Mouse (Mus musculus): ENCODE measurements around the gene Gnai2. TPM values are rescaled to one million over a fixed set of nuclear protein-coding genes. Genes with fewer than 3 reads are reported as not detected.
"Not testable (repeated sequence)": the region's sequence is repeated elsewhere in the genome, so short reads cannot be mapped to it uniquely, and the experiment has no call there.

Gnai2 gene
- total RNA-seq (2014; fragmentation: Nextera tagmentation) = 410 and 448 TPM in 2 replicates
- 395 and 452 TPM in 2 replicates for total RNA-seq (2017)

DNA sequence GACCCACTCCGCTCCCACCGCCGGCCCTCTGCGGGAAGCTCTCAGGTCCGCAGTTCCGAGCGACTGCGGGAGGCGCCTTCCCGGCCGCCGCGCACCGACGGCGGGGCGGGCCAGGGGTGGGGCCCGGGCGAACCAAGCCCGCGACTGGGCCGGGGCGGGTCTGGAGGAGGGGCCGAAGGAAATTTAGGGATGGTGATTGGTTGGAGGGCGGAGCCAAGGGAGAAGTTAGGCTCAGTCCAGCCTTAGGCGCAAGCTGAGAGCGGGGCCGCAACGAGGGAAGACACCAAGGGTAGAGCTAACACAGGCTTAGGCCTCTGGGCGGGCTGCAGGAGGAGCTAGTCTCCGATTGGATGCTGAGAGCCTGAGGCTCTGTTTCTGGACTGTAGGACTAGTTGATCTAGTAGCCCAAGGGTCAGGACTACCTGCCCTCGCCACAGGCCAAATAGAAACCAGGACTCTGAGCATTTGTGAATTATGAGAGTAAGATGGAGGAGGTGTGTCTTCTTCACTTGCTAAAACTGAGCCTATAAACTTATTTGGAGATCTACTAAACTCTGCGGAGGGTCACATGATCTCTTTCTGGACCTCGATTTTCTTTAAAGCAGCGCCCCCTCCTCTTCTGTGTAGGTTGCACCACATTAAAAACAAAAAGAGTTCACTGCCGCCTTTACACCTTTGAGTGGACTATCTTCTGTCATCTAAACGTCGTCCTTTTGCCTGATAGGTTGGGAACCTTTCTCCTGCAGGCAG is at the start of gene Gnai2:
Gene Gnai2, minus strand, starts transcription at position 89 of the 750 bp plus-strand sequence.
- peak; percentile 73 for ATAC-seq (replicated peaks; ENCODE audit: poor library complexity, severe bottlenecking)

DNA sequence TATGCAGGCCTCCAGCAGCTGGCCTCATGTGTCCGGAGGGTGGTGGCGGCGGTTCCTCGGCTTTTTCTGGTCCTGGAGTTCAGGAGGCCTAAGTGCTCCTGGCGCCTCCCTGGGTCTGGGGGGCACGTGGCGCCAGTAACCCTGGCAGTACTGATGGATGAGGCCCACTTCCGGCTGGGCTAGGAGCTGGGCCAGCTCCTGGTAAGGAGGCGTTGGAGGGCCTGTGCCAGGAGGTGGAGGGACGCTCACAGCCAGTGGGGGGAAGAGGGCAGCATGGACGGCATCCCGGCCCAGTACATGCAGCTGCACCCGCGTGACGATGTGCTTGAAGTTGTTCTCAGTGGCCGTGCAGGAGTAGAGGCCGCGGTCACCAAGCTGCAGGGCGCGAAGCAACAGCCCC is 47.2 kb upstream of the Gnai2 start:
- ATAC-seq (replicated peaks; ENCODE audit: poor library complexity, severe bottlenecking) = no peak

DNA sequence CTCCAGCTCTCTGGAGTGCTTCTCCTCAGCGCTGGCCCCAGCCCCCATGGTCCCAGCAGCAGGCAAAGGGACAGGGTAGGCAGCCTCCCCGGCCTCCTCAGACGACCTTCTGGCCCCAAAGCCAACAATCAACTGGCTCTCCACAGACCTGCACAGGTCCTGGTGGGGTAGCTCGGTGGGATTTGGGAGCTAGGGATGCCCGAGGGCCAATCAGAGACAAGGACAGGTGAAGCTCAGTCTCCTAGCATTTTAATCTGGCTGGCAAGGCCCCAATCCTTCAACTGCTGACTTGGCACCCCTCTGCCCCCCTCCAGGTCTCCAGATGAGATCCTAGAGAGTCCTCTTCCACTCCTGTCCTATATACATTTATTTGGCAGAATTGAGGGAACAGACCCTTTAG is 44.3 kb upstream of the Gnai2 start, which contains the start of gene Gnat1:
Gene Gnat1, minus strand, starts transcription at position 212 of the 400 bp plus-strand sequence.
- no peak for ATAC-seq (replicated peaks; ENCODE audit: poor library complexity, severe bottlenecking)

DNA sequence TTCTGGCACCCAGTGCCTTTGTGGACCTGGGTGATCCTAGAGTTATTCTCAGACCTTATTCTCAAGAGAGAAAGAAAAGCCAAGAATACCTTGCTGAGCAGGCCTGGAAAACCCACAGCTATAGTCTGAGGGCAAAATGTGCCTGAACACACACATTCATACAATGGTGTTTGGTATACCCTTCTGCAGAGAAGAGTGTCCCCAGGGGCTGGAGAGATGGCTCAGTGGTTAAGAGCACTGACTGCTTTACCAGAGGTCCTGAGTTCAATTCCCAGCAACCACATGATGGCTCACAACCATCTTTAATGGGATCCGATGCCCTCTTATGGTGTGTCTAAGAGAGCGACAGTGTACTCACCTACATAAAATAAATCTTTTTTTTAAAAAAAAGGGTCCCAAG is 43.7 kb upstream of the Gnai2 start:
- no peak for ATAC-seq (replicated peaks; ENCODE audit: poor library complexity, severe bottlenecking)

DNA sequence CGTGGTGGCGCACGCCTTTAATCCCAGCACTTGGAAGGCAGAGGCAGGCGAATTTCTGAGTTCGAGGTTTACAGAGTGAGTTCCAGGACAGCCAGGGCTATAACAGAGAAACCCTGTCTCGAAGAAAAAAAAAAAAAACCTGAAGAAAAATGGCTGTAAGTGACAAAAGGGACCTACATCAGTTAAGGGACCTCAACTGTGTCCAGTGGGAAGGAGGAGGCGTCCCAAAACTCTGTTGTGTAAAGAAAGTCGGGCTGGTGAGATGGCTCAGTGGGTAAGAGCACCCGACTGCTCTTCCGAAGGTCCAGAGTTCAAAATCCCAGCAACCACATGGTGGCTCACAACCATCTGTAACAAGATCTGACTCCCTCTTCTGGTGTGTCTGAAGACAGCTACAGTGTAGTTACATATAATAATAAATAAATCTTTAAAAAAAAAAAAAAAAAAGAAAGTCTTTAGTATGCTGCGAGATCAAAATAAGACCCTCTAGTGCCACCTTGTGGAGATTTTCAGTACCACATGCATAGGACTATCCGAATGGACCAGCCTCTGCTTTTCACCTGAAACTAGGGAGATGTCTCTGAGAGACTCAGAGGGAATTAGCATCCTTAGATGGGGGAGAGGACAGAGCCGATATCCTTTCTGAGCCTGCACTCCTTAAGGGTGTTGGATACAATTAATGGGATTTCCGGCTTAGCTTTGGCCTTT is 42.8 kb upstream of the Gnai2 start:
- not testable (repeated sequence) for ATAC-seq (replicated peaks; ENCODE audit: poor library complexity, severe bottlenecking)

DNA sequence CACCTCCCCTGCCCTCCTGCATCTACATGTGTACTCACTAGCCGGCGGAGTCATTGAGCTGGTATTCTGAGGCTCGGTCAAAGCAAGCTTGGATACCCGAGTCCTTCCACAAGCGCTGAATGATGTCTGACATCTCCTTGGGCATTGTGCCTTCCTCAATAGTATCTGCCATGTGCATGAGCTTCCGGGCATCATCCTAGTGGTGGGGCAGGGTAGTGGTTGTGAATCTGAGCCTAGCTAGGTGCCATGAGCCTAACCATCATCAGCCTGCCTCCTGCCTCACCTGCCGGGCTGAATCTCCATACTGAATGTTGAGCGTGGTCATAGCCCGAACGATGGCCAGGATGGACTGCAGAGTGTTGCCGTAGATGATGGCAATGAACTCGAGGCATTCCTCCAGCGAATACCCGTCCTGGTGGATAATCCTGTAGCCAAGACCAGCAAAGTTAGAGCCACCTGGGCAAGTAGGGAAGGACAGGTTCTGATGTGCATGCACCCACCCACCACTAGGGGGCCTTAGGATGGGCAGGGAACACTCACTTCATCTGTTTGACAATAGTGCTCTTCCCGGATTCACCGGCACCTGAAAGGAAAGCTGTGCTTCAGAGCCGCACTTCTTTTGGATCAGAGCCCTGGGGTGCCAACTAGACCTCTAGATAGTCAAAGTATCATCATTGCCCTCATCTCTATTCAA is 42.1 kb upstream of the Gnai2 start:
- 0 out of 2 replicates have a peak, but pooled peaks have one; percentile 28 for ATAC-seq (replicated peaks; ENCODE audit: poor library complexity, severe bottlenecking)

DNA sequence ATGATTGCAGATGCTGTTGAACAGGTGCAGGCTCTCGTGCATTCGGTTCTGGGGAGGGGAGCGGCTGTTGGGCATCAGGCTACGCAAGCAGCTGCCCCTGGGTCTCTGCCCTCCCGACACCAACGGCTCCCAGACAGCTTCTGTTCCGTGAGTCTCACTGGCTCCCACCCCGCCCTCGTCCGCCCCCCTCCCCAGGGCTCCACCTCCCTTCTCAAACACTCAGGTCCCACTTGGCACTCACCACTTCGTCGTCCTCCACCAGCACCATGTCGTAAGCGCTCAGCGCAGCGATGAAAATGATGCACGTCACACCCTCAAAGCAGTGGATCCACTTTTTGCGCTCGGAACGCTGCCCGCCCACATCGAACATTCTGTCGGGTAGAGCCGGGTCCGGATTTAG is 41.1 kb upstream of the Gnai2 start:
- peak; percentile 31; the same call in 1 of the 2 replicates for ATAC-seq (replicated peaks; ENCODE audit: poor library complexity, severe bottlenecking)

DNA sequence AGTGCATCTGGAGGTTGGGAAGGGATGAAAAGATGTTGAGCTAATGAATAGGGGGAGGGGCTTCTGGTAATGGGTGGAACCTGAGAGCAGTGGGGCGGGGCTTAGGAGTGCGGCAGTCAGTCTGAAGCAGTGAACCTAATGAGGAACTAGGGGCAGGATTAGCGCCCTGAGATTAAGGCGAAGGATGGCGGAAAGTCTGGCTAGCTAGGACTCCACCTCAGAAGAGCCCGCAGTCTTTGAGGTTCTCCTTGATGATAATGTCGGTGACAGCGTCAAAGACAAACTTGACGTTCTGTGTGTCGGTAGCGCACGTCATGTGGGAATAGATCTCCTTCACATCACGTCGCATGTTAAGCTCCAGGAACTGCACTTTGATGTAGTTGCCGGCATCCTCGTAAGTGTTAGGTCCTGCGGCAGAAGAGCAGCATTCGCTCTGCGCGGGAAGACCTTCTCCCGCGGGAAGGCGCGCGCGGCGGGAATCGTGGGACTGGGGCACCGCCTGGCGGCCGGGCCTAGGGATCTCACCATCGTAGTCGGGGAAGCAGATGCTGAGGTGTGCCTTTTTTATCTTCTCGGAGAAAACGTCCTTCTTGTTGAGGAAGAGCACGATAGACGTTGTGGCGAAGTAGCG is 40.6 kb upstream of the Gnai2 start:
- peak; percentile 77 for ATAC-seq (replicated peaks; ENCODE audit: poor library complexity, severe bottlenecking)

DNA sequence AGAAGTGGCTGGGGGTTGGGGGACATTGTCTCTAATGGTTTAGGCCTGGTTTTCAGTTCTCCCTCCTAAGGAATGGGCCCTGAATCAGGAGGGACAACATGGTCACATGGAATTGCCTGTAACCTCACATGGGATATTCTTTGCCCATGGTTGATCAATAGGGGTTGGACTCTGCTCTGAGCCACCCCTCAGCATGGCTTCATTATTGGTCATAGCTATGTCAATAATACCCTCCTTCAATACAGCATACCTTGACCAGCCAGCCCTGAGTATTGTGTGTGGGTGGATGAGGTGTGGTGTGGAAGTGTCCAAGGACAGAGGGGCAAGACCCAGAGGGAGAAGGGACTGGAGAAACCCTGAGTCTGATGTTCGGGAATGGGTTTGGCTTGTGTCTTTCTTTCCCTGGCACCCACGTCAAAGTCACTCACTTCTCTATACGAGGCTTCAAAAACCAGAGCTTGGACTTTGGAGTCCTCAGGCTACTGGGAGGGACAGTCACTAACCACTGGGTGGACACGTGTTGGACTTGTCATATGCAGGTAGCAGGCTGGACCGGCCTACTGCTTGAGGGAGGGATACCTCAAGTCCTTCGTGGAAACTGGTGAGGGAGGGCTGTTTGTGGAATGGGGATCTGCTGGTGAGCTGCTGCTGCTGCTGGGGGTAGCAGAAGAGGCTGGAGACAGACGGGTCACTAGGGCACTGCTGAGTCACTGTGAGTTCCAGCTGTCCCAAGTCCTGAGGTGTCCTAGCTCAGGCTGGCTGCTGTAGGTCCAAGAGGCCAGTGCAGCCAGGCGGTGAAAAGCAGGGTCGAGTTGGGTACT is 39.7 kb upstream of the Gnai2 start:
- ATAC-seq (replicated peaks; ENCODE audit: poor library complexity, severe bottlenecking) = no peak

DNA sequence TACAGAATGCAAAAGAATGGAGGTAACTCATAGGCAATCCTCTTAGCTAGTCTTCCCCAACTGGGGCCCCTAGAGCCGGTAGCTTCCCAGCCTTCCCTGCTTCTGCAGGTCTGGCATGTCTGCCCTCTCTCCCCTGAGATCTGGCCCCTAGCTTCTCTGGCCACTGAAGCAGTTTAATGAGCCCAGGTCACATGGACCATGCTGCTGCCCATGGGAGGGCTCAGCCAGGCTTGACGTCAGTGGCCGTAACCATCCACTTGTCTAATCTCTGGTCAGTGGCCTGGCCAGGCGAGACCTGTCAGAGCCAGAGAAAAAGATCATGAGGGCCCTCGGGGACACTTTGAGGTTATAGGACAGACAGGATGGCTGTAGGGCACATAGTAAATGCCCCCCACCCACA is 35.1 kb upstream of the Gnai2 start:
- ATAC-seq (replicated peaks; ENCODE audit: poor library complexity, severe bottlenecking) = no peak

DNA sequence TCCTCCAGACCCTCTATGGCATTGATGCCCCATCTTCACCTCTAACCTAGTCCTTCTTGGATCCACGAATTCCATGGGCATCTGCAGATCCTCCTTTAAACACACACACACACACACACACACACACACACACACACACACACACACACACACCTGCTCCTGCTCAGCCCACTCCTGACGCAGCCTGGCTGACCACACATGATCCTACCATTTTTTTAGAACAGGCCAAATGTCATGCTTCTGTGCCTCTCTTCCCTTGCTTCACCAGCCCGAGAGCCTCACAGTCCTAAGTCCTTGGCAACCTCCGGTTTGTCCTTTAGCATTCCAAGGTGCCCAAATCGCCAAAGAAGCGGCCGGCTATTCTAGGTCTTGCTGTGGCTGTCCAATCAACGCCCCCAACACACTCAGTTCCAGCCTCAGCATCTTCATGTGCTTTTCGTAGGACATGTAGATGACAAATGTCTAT is 34.3 kb upstream of the Gnai2 start, which contains the start of gene Slc38a3:
Gene Slc38a3, minus strand, starts transcription at position 51 of the 466 bp plus-strand sequence.
- ATAC-seq (replicated peaks; ENCODE audit: poor library complexity, severe bottlenecking) = no peak

DNA sequence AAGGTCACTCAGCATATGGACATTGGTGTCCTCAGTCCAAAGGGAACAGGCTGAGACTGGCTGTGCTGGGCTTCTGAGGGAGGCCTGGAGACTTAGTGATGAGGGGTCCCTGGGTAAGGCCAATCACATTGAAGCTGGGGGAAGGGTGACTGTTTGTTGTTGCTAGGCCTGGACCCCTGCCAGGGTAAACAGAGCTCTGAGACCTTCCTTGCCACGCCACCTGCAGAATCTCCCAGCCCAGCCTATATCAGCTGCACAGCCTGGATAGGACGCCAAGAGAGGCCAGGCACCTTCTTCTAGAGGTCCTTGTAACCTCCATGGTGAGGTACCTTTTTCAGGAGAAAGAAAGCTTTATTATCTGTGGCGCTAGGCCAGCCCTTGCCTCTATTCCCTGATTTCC is 33.7 kb upstream of the Gnai2 start:
- no peak for ATAC-seq (replicated peaks; ENCODE audit: poor library complexity, severe bottlenecking)

DNA sequence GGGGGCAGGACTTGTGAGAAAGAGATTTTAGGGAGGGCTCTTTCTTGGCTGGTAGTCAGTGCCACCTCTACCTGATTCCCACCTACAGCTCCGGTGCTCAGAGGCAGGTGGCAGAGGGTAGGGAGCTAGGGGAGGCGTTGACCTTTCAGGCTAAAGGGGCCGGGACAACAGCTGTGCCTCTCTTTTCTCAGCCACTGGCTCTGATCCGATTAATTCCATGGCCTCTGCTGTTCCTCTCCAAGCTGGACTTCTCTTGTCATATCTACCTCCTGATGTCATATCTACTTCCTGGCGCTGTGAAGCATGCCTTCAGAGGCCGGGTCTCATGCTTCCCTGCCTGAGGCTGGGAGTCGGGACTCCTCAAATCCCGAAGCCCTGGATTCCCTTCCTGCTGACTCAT is 32.8 kb upstream of the Gnai2 start:
- no peak for ATAC-seq (replicated peaks; ENCODE audit: poor library complexity, severe bottlenecking)

DNA sequence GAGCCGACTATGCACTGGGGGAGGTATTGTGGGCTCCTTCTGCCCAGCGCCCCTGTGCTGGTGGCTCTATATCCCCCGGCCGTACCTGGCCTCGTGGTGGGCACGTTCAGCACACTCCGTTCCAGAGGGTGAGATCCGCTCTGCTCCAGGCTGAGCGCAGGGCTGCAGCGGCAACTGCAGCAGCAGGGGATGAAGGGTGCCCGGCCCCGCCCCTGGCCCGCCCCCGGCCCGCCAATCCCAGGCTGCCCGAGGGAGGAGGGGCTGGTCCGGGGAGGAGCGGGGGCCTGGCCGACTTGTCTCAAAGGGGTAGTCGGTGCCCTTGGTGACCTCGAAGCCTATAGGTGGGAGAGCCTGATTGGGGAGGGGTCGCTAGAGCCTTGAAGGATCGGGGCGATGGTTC is 32.1 kb upstream of the Gnai2 start:
- peak; percentile 55 for ATAC-seq (replicated peaks; ENCODE audit: poor library complexity, severe bottlenecking)

DNA sequence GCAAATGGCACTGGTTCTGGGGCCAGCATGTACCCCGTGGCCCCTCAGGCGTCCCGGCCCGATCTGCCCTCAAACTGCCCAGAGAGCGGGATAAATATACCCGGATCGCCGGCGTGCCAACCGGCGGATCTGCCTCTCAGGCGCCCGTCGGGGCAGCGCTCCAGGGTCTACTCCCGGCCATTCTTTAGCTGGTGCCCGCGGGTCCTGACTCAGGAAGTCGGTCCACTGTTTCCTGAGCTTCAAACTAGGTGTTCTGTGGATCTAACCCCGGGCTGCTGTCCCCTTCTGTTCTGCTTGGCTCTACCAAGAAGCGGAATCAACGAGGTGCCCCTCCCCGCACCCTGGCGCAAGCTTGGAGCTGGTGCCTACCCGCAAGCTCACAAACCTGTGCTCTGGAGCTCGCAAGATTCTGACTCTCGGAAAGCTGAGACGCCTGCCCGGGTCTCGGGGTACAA is 31.6 kb upstream of the Gnai2 start:
- ATAC-seq (replicated peaks; ENCODE audit: poor library complexity, severe bottlenecking) = peak; percentile 18; the same call in 1 of the 2 replicates

DNA sequence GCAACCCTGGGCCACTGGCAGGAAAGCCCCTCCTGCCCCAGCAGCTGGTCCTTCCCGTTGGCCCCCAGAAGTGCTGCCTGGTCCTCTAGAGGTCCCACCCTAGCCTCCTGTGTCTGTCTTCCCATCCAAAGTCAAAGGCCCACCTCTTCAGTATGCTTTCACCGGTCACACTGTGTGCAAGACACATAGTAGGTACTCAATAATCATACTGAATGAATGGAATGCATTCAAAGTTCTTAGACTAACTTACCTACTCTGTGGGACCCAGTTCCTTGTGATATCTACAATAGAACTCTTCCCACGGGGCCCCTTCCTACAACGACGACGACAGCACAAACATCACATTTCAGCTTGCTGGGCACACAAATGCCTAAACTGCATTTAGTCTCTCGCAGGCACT is 30.1 kb upstream of the Gnai2 start:
- no peak for ATAC-seq (replicated peaks; ENCODE audit: poor library complexity, severe bottlenecking)

DNA sequence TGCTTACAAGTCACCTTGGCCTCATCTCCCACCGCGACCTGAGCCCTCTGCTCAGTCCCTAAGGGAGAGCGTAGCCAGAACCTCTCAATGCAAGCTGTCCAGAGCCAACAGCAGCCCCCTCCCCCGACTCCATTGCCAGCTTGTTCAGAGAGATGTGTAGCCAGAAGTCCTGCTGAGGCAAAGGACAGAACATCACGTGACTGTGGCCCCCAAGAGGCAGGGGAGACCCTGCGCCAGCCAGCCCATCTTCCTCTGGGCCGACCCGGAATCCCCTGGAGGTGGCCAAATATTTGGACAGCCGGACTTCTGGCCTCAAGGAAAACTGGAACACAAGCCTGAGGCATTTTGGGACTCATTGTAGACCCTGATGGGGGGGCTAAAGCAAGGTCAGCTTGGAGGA is 28.4 kb upstream of the Gnai2 start:
- no peak for ATAC-seq (replicated peaks; ENCODE audit: poor library complexity, severe bottlenecking)

DNA sequence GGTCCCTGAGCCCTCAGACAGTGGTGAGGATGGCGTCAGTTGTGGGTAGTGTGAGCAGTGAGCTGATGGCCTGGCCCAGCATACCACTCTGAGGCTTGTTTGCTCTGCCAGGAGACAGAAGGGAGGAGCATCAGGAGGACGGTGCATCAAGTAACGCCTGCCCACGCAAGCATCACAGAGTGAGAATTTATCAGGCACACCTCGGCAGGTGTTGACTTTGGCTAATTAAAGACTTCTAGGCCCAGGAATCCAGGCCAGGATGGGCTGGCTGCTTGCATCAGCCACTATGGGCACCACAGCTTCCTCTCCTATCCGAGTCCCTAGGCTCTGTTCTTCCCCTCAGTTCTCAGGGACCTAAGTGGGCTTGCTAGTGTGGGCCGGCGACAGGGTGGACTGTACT is 27.2 kb upstream of the Gnai2 start:
- no peak for ATAC-seq (replicated peaks; ENCODE audit: poor library complexity, severe bottlenecking)

DNA sequence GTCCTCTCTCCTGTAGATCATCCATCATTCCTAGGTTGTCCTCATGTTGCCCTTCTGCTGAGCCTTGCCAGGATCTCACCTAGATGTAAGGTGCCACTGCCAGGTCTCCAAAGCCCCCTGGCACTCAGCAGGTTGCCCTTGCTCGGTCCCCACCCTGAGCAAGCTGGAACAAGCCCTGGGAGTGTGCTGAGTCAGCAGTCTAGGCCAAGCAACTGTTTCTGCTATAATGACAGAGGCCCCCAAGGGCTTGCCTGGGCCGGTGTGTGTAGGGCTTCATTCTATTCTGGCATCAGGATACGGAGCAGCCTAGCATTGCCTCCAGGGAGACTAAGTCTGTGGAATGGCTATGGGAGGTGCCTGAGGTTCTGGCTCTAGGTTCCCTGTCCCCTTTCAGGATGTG is 25.6 kb upstream of the Gnai2 start:
- no peak for ATAC-seq (replicated peaks; ENCODE audit: poor library complexity, severe bottlenecking)
